Mouse (Mus musculus): ENCODE data around the gene Snx32.

The Snx32 gene

DNA sequence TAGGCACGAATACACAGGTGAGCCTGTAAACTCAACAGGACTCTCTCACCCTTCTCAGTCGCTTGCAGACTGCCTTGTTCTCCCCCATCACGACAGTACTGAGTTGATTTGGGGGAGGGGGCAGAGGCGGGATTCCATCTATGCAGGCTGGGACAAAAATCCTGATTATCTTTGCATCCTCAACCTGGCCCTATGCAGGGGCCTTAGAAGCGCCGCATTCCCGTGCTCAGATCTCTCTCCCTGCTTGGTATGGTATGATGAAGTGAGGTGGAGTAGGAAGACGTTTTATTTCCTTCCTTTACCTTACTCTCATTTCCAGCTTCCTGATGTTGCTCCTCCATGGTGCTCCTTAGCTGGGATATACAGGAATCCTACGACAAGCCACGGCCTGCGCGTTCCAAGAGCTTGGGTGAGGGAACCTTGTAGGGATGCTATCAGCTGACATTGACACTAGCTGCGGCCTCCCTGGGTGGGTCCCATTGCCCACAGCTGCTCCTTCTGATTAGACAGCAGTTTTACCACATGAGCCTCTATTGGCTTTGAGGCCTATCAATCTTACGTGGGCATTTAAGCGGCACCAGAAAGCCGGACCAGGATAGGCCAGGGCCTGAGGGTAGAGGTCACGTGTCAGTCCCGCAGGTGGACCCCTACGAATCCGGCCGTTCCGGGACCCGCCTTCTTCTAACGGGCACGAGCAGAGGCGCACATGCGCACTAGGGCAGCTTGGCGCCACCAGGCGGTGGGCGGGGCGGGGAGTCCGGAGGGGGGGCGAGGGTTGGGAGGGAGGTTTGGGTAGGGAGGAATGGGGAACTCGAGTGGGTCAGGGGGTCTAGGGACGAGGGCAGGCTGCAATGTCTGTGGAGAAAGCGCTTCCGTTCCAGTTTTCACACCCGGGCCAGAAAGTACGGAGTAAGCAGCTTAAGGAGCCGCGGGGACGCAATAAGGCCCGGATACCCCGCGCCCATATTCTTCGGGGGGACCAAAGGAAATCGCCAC is at the start of gene Snx32:
Snx32 (minus strand) TSS at position 508 of the 996 bp plus-strand sequence.
- DNase-seq, result peak; percentile 98 to 99

DNA sequence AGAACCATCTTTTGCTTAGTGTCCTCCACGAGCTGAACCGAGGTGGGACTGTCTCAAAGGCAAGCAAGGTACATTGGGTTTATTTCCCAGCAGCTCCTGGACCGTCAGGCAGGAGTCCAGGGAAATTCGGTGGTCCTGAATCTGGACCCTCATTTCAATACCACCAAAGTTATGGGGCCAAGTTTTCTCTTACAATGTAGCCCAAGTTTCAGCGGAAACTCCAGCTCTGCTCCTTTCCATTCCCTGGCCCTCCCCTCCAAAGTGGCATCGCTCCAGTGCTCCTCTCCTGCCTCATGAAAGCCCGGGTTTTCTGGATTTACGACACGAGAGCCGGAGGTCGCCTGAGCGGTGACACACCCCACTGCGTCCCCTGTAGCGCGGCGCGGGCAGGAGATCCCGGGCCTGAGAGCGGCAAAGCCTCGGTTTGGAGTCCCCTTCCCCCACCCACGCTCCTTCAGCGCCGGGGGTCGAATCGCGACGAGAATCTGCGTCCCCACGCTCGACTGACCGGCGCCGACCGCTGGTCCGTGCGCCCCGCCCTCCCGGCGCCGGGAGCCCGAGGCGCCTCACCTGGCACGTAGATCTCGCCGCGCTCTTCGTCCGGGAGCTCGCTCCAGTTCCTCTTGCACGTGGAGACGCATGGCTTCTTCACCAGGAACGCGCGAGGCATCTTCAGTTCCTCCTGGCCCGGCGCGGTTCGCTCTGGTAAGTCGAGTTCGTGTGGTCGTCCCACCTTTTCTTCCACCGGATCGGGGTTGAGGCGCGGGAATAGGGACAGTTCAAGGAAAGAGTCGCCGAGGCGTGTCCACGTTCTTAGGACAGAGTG is 49.5 kb upstream of the Snx32 start:
- DNase-seq, result no peak

DNA sequence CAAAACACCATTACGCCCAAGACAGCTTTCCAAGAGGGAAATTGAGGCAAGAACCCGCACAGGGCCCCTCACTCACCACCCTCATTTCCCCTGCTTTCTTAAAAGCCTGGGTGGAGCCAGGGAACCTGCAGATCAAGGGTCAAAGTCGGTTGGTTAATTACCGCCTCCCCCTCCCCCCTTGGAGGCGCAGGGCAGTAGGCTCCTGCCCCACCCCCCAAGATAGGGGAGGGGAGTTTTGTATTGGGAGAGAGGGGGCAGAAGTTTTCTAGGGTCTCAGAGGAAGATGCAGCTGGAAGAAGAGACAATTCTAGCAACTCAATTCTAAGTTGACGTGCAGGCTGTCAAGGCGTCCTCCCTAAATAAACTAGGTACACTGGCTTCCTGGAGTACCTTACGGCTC is 48.9 kb upstream of the Snx32 start:
- DNase-seq, result no peak

DNA sequence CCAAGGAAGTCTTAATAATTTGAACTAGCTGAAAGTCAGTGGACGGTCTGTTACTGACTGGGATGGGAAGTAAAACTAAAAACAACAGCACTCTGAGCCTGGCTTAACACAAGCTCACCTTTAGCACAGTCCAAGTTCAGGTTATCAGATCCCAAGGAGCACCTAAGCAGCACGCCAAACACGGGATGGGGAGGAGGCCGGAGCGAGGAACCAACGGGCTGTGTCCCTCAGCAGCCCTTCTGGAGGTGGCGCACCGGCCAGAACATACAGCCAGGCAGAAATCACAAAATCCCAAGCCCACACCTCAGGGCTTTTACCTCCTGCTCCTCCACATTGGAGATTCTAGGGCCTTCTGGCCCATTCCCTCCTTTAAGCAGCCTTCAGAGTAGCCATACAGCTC is 48.4 kb upstream of the Snx32 start:
- DNase-seq, result no peak

DNA sequence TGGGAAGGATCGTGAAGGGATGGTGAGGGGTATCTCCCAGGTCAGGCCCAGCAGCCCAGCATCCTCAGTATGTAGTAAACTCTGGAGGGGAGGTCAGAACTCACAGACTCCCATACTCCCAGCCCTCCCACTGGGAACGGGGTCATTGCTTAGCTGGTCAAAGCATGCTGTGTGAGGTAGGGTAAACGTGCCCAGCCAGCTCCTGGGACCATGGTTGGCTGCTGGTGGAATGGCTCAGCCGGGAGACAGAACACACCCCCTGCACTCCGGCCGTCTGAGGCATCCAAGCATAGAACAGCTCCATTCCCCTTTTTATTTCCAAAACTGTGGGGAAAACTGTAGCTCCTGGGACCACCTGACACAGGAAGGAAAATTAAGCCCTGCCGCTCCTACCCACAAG is 47.8 kb upstream of the Snx32 start:
- no peak for DNase-seq

DNA sequence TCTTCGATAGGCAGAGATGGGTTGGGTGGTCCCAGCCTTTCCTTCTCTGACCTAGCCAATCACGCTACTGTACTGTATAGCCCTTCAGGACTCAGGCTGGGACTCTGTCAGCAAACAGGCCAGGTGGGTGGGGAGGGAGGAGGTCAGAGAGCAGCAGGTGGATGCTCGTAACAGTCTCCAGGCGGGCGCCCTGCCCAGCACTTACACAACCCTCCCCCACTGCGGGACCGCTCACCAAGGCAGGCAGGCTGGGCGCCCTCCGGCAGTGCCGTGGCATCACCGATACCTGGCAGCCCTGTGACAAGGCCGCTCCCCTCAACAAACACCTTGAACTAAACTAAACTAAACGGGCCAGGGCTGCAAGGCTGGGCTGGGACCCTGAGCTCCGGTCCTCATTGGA is 43.9 kb upstream of the Snx32 start:
- peak; percentile 75 to 86 for DNase-seq

DNA sequence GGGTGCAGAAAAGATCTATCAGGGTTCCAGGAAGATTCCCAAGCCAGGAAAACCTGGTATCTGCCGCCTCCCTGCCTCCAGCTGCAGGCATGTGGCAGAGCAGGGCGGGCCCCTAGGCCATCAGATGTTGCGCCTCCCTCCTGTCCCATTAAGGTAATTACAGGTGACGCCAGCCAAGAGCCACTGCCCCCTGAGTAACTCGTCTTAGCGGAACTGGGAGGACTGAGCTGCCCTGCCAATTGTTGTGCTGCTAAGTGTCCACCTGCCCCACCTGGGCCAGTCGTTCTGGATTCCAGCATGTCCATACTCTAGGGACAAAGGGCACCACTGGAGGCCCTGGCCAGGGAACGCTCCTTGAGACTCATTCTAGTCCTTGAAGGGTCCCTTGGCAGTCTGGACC is 43.5 kb upstream of the Snx32 start:
- peak; percentile 40 to 57 for DNase-seq

DNA sequence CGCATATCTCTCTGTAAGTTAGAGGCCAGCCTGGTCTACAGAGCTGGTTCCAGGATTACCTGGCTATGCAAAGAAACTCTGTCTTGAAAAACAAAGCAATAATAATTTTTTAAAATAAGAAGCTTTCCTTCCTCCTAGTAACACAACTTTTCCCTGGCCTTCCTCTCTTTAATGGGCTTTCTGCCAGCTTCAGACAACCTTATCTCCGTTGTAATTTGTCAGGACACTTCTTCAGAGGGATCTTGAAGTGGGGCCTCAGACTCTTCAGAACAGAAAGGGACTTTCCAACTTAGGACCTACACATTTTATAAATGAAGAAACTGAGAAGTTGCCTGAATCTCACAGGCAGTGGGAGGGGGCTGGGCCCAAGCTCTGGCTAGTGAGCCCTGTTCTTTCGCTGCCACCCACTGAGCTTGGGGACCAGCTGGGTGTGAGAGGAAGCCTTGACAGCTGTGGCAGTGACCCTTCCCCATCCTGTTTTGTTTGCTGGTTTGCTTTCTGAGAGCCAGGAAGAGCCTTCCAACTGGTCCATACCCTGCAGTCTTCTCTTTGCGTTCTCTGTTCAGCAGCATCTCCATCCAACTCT is 37.2 kb upstream of the Snx32 start:
- no peak for DNase-seq

DNA sequence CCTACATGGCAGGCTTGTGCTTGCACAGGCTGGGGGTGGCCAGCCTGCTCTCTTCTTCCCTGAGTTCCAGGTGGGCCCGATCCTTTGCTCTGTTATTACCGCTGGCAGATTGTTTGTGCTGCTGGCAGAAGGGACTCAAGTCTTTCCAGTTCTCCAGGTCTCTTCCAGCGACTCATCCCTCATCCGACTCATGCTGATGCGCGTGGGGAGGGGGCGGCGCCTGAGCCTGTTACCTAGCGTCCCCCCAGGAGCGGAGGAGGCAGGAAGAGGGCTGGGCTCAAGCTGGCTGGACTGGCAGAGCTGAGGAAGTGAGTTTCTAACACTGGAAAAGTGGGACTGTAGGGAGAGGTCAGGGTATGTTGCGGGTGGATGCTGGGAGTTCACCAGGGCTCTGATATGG is 33.7 kb upstream of the Snx32 start:
- DNase-seq, result no peak

DNA sequence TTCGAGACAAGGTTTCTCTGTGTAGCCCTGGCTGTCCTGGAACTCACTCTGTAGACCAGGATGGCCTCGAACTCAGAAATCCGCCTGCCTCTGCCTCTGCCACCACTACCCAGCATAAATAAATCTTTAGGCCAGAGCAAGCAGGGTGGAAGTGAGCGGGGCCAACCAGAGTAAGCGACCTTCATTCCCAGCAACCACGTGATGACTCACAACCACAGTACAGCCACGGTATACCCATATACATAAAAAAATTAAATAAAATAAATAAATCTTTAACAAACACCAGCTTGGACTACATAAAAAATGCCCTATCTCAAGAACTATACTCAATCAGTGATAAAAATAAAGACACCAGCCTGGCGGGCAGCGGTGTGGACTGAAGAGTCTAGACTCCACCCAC is 33.0 kb upstream of the Snx32 start:
- DNase-seq, result no peak

DNA sequence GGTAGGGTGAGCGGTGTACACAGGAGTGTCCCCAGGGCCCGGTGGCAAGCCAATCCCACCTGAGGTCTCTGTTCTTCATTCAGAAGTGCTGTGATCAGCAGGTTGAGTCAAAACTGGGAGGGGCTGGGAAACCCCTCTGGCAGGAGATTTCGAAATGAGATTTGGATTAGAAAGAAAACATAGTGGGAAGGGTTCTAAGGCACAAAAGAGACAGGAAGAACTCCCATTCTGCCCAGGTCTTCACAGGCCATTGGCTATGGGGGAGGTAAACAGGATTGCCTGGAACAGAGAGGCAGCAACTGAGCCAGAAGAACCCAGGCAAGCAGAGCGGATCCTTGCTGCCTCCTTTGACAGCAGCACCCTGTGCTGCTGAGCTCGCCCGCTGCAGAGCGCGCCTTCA is 28.4 kb upstream of the Snx32 start:
- no peak for DNase-seq

DNA sequence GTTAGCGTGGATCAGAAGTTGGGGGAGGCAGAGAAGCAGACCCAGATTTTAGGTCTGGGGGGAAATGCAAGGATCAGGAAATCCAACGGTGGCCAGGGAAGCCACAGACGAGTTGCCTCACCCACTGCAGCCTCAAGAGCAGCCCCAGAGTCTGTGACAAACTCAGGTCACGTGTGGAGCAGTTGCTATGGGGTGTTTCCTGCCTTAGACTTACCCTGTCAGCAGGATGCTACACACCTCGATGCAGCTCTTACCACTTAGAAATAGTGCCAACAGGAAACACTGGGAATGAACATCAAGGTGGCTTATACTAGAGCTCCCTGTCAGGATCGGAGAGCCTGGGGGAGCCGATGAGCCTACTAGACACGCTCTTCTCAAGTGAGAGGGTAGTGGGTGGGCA is 22.2 kb upstream of the Snx32 start:
- peak in 1 of 2 experiments; percentile 14 for DNase-seq

DNA sequence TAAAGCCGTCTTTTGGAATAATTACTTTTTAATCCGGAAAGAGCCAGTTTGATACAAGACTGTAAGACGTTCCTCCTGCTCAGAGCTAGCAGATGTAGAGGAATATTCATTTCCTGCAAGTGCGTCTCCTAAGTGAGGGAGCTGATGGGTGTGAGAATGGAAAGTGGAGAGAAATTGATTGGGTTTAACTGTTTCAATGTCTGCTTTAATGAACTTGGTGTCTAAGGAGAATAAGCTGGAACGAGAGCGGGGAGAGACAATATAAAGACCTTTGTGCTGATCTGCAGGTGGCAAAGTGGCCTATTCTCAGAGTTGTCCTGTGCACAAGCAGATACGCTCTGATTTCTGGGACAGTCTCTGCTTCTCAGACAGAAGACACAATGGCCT is 19.8 kb upstream of the Snx32 start:
- no peak for DNase-seq

DNA sequence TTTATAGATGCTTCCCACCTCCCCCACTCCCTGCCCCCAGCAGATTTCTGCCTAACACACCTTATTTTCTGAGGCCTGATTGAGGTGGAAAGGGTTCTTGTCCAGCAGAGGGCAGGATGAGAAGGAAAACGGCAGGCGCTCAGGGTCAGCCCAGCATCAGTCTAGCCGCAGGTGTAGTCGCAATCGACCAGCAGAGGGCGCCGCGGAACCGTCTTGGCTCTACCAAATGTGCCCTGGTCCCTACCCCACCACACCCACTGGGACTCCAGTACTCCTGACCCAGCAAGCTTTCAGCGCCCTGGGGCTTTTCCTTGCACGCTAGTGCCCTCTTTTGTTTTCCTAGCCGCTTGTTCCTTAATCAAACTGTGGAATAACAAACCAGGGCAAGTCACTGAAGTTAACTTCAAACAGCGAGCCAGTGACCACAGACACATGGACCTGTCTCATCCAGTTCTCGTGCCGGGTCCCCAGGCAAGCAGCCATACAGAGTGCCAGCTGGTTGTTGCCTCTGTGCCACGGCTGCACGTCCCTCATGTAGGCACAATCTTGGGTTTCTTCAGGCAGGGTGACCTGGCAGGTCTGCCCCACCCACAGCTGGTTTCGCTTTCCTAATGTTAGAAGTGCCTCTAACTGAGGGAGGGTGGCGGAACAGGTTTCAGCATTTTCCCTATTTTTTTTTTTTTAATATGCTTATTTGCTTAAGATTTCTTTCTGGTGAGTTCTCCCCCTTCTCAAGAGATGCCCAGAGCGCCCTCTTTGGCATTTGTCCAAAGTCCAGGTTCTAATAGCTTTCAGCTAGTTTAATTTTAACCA is 19.2 kb upstream of the Snx32 start:
- peak; percentile 97 to 98 for DNase-seq

DNA sequence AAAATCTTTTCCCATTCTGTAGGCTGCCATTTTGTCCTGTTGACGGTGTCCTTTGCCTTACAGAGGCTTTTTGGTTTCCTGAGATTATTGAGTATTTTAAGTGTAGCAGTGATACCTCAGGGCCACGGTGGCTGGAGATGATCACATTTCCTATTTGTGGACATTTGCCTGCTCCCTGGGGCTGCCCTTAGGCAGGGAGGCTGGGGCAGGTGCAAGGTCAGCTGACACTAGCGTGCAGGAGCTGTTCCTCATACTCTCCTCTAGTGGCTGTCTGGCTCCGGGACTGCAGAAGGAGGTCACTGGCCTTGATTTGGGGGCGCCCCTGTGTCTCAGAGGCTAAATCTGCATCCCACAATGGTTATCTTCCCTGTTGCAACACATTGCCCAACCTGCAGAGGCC is 14.9 kb upstream of the Snx32 start:
- DNase-seq, result no peak

DNA sequence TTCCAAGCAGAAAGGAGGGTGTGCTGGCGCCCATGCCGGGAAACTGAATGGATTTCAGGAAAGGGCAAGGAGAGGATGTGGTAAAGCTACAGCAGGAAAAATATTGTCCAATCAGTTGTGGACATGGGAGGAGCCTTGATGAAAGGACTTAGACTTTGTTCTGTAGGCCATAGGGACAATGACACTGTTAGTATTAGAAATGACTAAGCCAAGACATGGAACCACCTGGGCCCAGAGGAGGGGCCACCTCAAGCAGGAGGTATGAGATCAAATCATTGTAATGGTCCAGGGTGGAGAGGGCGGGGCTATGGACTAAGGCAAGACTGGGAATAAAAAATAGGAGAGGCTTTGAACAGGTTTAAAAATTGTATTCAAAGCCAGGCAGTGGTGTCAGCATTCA is 8.4 kb upstream of the Snx32 start:
- no peak for DNase-seq

DNA sequence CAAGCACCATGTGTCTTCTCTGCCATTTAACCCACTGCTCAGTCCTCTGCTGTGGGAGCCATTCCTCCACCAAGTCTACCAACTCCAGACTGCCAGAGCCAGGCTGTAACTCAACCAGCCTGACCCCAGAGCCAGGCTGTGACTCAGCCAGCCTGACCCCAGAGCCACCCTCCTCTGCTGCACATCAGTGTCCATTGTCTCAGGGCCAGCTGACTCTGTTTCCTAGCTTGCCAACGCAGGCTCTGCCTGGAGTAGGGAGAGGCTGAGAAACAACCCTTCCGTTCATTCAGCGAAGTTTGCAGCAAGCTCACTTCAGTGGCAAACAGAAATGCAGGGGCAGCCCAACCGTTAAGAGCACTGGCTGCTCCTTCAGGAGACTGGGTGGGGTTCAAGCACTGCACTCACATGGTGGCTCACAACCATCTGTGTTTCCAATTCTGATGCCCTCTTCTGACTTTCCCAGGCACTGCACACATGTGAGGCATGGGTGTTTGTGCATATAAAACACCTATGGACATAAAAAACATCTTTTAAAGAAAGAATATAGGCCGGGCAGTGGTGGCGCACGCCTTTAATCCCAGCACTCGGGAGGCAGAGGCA is 6.7 kb upstream of the Snx32 start:
- DNase-seq, result no peak

DNA sequence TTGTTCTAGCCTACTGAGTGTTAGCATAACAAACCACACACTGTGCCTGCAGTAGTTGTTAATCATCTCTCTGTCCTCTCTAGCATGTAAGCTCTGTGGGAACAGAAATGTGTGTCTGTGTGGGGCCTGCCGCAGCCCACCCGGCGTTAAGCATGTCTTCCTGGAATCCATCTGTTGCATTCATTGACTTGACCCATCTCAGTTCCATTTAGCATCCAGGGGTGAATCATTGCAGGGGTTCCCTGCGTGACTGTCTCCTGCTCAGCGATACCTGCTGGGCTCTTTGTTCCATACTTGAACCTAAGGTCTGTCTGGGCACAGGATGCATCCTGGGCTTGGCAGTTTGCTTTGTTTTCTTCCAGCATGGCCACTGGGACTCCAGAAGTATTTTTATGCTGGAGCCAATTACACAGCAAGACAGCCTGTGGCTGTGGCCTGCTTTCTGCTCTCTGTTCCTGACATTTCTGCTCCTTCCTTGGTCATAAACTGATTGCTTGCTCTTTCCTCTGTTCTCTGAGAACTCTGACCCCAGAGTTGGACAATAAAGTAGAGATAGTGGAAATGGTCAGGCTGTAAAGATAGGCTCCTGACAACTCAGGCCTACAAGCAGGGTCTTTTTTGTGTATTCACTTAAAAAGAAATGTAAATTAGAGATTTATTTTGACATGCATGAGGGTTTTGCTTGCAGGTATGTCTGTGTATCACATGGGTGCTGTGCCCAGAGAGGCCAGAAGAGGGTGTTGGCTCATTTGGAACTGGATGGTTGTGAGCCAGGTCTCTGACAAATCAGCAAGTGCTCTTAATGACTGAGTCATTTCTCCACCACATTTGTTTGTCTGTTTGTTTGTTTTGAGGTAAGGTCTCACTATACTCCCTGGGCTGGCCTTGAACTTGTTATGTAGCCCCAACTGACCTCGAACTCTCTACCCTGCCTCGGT is 5.8 kb upstream of the Snx32 start:
- no peak for DNase-seq

DNA sequence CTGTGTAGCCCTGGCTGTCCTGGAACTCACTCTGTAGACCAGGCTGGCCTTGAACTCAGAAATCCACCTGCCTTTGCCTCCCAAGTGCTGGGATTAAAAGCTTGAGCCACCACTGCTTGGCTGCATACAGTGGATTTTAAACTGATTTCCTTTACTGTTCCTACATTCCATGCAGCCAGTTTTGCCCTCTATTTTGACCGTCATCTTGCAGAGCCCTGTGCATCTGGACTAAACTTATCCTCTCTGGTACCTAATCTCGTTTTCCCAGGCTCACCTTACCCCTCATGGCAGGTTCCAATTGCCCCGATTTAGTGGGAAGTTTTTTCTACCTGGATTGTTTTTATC is 2.6 kb upstream of the Snx32 start:
- DNase-seq, result no peak

DNA sequence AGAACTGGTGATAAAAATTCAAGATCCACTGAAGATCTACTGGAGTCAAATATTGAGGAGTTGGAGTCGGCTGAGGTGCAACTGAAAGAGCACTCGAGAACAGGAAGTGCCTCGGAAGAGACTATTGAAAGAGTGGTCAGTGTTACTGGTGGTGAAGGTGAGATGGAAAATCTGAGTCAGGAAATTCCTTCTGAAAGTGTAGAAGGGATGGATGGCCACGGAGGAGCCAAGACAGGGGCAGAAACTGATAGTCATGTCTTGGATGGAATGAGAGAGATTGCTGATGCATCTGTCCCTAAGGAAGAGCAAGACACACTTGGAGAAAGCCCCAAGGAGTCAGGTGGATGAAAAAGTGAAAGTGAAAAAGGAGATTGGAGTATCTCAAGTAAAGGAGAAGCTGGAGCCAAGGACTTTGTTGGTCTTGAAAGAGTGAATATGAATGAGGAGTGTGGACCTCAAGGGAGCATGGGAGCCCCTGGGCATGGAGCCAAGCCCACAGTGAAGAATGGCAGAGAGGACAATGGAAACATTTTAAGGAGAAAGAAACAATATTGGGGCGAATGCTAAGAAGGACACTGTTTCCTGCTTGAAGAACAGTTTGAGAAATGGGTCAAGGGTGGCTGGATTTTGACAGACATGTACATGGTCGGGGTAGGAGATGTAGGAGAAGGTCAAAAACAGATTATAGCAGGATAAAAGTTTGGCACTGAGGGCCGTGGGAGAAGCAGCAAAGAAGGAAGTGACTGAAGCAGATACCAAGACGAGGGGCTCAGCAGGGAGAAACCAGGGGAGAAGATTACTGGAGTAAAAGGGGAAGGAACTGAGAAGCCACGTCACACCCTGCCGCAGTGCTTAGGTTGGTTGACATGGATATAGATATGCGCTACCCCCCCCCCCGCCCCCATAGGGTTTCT is 2.0 kb upstream of the Snx32 start:
- peak in 1 of 2 experiments; percentile 31 for DNase-seq
